Mouse (Mus musculus) kidney, adult 11 months (tissue): ENCODE measurements around the gene Fasl.

Experiments
- DNase-seq: peaks from one replicate; pipeline ENCODE4 v3.0.0; 2022

The Fasl gene

GRCm38 (mm10) chr1:161756547-161756946 is 31.7 kb downstream of the Fasl start:
- DNase-seq, result no peak

- no peak for DNase-seq
These were observed 37.0 kb downstream of the Fasl start for GRCm38 (mm10) chr1:161751311-161751710.

- DNase-seq, result peak; percentile 15
These were observed 37.7 kb downstream of the Fasl start for GRCm38 (mm10) chr1:161750471-161751041.

GRCm38 (mm10) chr1:161748685-161749084 is 39.6 kb downstream of the Fasl start:
- DNase-seq, result no peak

- no peak for DNase-seq
These were observed 40.2 kb downstream of the Fasl start for GRCm38 (mm10) chr1:161748138-161748537.

- DNase-seq, result no peak
These were observed 41.6 kb downstream of the Fasl start for GRCm38 (mm10) chr1:161746542-161747302.

GRCm38 (mm10) chr1:161744855-161745254 is 43.4 kb downstream of the Fasl start:
- no peak for DNase-seq

GRCm38 (mm10) chr1:161744209-161744608 is 44.1 kb downstream of the Fasl start:
- no peak for DNase-seq

- DNase-seq, result no peak
These were observed 45.6 kb downstream of the Fasl start for GRCm38 (mm10) chr1:161742481-161743267.

GRCm38 (mm10) chr1:161736848-161737247 is 51.4 kb downstream of the Fasl start:
- DNase-seq, result no peak

GRCm38 (mm10) chr1:161736255-161736654 is 52.0 kb downstream of the Fasl start:
- DNase-seq, result no peak

- no peak for DNase-seq
These were observed 52.7 kb downstream of the Fasl start for GRCm38 (mm10) chr1:161735465-161736046.

GRCm38 (mm10) chr1:161734741-161735211 is 53.5 kb downstream of the Fasl start:
- no peak for DNase-seq

- no peak for DNase-seq
These were observed 54.0 kb downstream of the Fasl start for GRCm38 (mm10) chr1:161734314-161734713.
